In genomic region chr17:28244714-28245113, GRCm38 (mm10) we compare ENCODE assay signal across 9 mouse cellular contexts. TPM values are rescaled to one million over a fixed set of nuclear protein-coding genes. Genes with fewer than 3 reads are reported as not detected.
A peak's percentile ranks its signal among the peaks of the same experiment; 100 is the strongest.
DNase-seq lines count a peak whose midpoint lies in the region; ATAC-seq and TF ChIP-seq lines count a peak whose summit lies in the region.
"Had no signal": no experiment of that assay in that cellular context is flagged by ENCODE, and none has a peak within 500 bp of the region (broad histone marks: within the 10 kb centered on the region; RNA-seq: fewer than 3 reads in every experiment).

No protein-coding gene starts in this region.

- H3K27ac ChIP-seq in kidney, embryonic 16.5 days (ENCODE audit: low read length), result peak overlapping the region; percentile 11; the same call in 1 of the 2 replicates
- 0 out of 2 replicates have a peak overlapping the region, but pooled peaks have one; percentile 21 for H3K27ac ChIP-seq in forebrain, postnatal 0 days (ENCODE audit: low read depth, low read length)
- no peak overlapping the region for H3K27ac ChIP-seq in liver, embryonic 16.5 days (ENCODE audit: low read length)
- no peak overlapping the region for H3K27ac ChIP-seq in lung, postnatal 0 days (ENCODE audit: low read length)

- 36% methylated on average over 6 of the region's 6 CpGs for WGBS in kidney, embryonic 16.5 days
- WGBS in forebrain, postnatal 0 days, result 13% methylated on average over 6 of the region's 6 CpGs
- WGBS in liver, embryonic 16.5 days (ENCODE audit: insufficient replicate concordance), result 59% methylated on average over 6 of the region's 6 CpGs
- 44% methylated on average over 5 of the region's 6 CpGs for WGBS in lung, postnatal 0 days

- TF ChIP-seq POLR2A in brain, embryonic 14.5 days (IDR thresholded peaks at IDR 0.05; ENCODE audit: borderline replicate concordance, extremely low read depth, insufficient read depth, insufficient read length, poor library complexity, severe bottlenecking), result no peak

- ATAC-seq in kidney, embryonic 16.5 days (ENCODE audit: low FRiP score, low TSS enrichment), result no peak
- peak; percentile 93 for ATAC-seq in forebrain, postnatal 0 days
- ATAC-seq in liver, embryonic 16.5 days (ENCODE audit: low read depth), result peak; percentile 37
- ATAC-seq in lung, postnatal 0 days, result no peak
- ATAC-seq in monocyte, adult 5-6 weeks (replicated peaks; ENCODE audit: insufficient number of reproducible peaks, low FRiP score, low TSS enrichment, poor library complexity, severe bottlenecking), result no peak

- H3K4me1 ChIP-seq in kidney, embryonic 16.5 days (ENCODE audit: insufficient read depth, low read length), result peaks cover 19% of the 10 kb centered on the region
- H3K4me1 ChIP-seq in forebrain, postnatal 0 days (ENCODE audit: insufficient read depth), result no peaks in the 10 kb centered on the region
- peaks cover 33% of the 10 kb centered on the region for H3K4me1 ChIP-seq in liver, embryonic 16.5 days (ENCODE audit: control insufficient read depth, low read depth, low read length)
- H3K4me1 ChIP-seq in lung, postnatal 0 days (ENCODE audit: insufficient read depth, low read depth, low read length), result no peaks in the 10 kb centered on the region; the same call in 1 of the 2 replicates

- H3K9me3 ChIP-seq in kidney, embryonic 16.5 days (ENCODE audit: low read length), result no peaks in the 10 kb centered on the region
- no peaks in the 10 kb centered on the region for H3K9me3 ChIP-seq in forebrain, postnatal 0 days (ENCODE audit: low read length)
- H3K9me3 ChIP-seq in liver, embryonic 16.5 days (replicated peaks; ENCODE audit: control insufficient read depth, low read length), result no peaks in the 10 kb centered on the region
- no peaks in the 10 kb centered on the region for H3K9me3 ChIP-seq in lung, postnatal 0 days (ENCODE audit: low read length)

- peaks cover 5% of the 10 kb centered on the region; the same call in 1 of the 2 replicates for H3K36me3 ChIP-seq in kidney, embryonic 16.5 days (ENCODE audit: insufficient read depth, low read length)
- 0 out of 2 replicates have a peak, but pooled peaks cover 5% of the 10 kb centered on the region for H3K36me3 ChIP-seq in forebrain, postnatal 0 days (ENCODE audit: insufficient read depth)
- H3K36me3 ChIP-seq in liver, embryonic 16.5 days (ENCODE audit: control insufficient read depth, insufficient read depth), result no peaks in the 10 kb centered on the region
- H3K36me3 ChIP-seq in lung, postnatal 0 days (ENCODE audit: insufficient read depth, low read length), result 0 out of 2 replicates have a peak, but pooled peaks cover 4% of the 10 kb centered on the region

- H3K9ac ChIP-seq in kidney, embryonic 16.5 days (replicated peaks; ENCODE audit: low read length), result 0 out of 2 replicates have a peak overlapping the region, but pooled peaks have one; percentile 6
- H3K9ac ChIP-seq in forebrain, postnatal 0 days, result peak overlapping the region; percentile 10; the same call in 1 of the 2 replicates
- H3K9ac ChIP-seq in liver, embryonic 16.5 days (ENCODE audit: low read depth, low read length), result no peak overlapping the region
- H3K9ac ChIP-seq in lung, postnatal 0 days (replicated peaks; ENCODE audit: low read depth), result no peak overlapping the region

- no peak for TF ChIP-seq EP300 in lung, postnatal 0 days (IDR thresholded peaks at IDR 0.05)

- no peak for DNase-seq in kidney, postnatal 14 days
- DNase-seq in brain, embryonic 14.5 days (ENCODE audit: low read depth), result peak; percentile 87
- DNase-seq in forebrain, postnatal 0 days, result peak; percentile 62
- DNase-seq in spleen, postnatal 10 days (ENCODE audit: low spot score in 2 of 2), result no peak
- DNase-seq in lung, postnatal 0 days (ENCODE audit: low spot score), result no peak
- DNase-seq: cerebellum, postnatal 36 days had no signal

- no peak overlapping the region for H3K4me3 ChIP-seq in kidney, embryonic 16.5 days (ENCODE audit: low read length)
- H3K4me3 ChIP-seq in forebrain, postnatal 0 days (ENCODE audit: low read depth, low read length), result no peak overlapping the region
- H3K4me3 ChIP-seq in liver, embryonic 16.5 days (ENCODE audit: low read depth, low read length), result no peak overlapping the region
- H3K4me3 ChIP-seq in lung, postnatal 0 days (ENCODE audit: low read depth, low read length), result no peak overlapping the region

- no peak for TF ChIP-seq CTCF in brain, embryonic 14.5 days (IDR thresholded peaks at IDR 0.05; ENCODE audit: borderline replicate concordance, extremely low read depth, insufficient read depth, insufficient read length)
- TF ChIP-seq CTCF in forebrain, postnatal 0 days (IDR thresholded peaks at IDR 0.05; ENCODE audit: low read depth), result no peak
- no peak for TF ChIP-seq CTCF in lung, postnatal 0 days (IDR thresholded peaks at IDR 0.05)

- no peak overlapping the region for H3K4me2 ChIP-seq in kidney, embryonic 16.5 days (replicated peaks; ENCODE audit: low read depth, low read length)
- H3K4me2 ChIP-seq in forebrain, postnatal 0 days (ENCODE audit: low read depth), result no peak overlapping the region
- no peak overlapping the region for H3K4me2 ChIP-seq in liver, embryonic 16.5 days (ENCODE audit: low read depth, low read length)
- no peak overlapping the region for H3K4me2 ChIP-seq in lung, postnatal 0 days (replicated peaks; ENCODE audit: low read depth, low read length)

- H3K27me3 ChIP-seq in kidney, embryonic 16.5 days (ENCODE audit: insufficient read depth, low read length), result no peaks in the 10 kb centered on the region
- H3K27me3 ChIP-seq in forebrain, postnatal 0 days (ENCODE audit: insufficient read depth, low read length), result no peaks in the 10 kb centered on the region
- no peaks in the 10 kb centered on the region for H3K27me3 ChIP-seq in liver, embryonic 16.5 days (ENCODE audit: control insufficient read depth, insufficient read depth, low read depth, low read length)
- no peaks in the 10 kb centered on the region for H3K27me3 ChIP-seq in lung, postnatal 0 days (replicated peaks; ENCODE audit: insufficient read depth, low read length)

RNA-seq across cellular contexts. Expression of gene Ppard, which starts 12.2 kb away (rescaled TPM):
- polyA plus RNA-seq in kidney, embryonic 16.5 days (2015; fragmentation: Nextera tagmentation; extraction: Ambion mirVana), result 2.1 and 2.2 TPM in 2 replicates
- polyA plus RNA-seq in brain, embryonic 14.5 days (2012; rRNA removed), result 13.9 and 18.3 TPM in 2 replicates
- total RNA-seq in forebrain, postnatal 0 days (2014; rRNA removed), result 5.4 and 7.9 TPM in 2 replicates
- polyA plus RNA-seq in forebrain, postnatal 0 days (2015; fragmentation: Nextera tagmentation; extraction: Ambion mirVana), result 0.92 and 1.3 TPM in 2 replicates
- 0.62 and 0.77 TPM in 2 replicates for polyA plus RNA-seq in liver, embryonic 16.5 days (2015; fragmentation: Nextera tagmentation; extraction: Ambion mirVana)
- 2.4 and 3.0 TPM in 2 replicates for polyA plus RNA-seq in lung, postnatal 0 days (2015; fragmentation: Nextera tagmentation; extraction: Ambion mirVana)
- 4.7 to 13.9 TPM (median 9.0 TPM) in 3 replicates for total RNA-seq in monocyte, adult 5-6 weeks (2017)

RNA-seq across cellular contexts. Expression of gene Def6, which starts 37.1 kb away (rescaled TPM):
- polyA plus RNA-seq in kidney, embryonic 16.5 days (2015; fragmentation: Nextera tagmentation; extraction: Ambion mirVana), result 7.2 and 7.4 TPM in 2 replicates
- polyA plus RNA-seq in brain, embryonic 14.5 days (2012; rRNA removed), result 4.5 and 6.9 TPM in 2 replicates
- total RNA-seq in forebrain, postnatal 0 days (2014; rRNA removed), result 5.2 and 6.8 TPM in 2 replicates
- polyA plus RNA-seq in forebrain, postnatal 0 days (2015; fragmentation: Nextera tagmentation; extraction: Ambion mirVana), result 6.8 and 8.5 TPM in 2 replicates
- polyA plus RNA-seq in liver, embryonic 16.5 days (2015; fragmentation: Nextera tagmentation; extraction: Ambion mirVana), result 7.2 and 8.2 TPM in 2 replicates
- 5.8 and 6.2 TPM in 2 replicates for polyA plus RNA-seq in lung, postnatal 0 days (2015; fragmentation: Nextera tagmentation; extraction: Ambion mirVana)
- total RNA-seq in monocyte, adult 5-6 weeks (2017), result 96.3 to 128 TPM (median 103 TPM) in 3 replicates

Comparison
In these comparisons a context has a peak if more than half of its experiments do, and no peak if none do; other contexts are left out.
1. ATAC-seq: peak in forebrain, postnatal 0 days (single experiment) and liver, embryonic 16.5 days (single experiment); none in kidney, embryonic 16.5 days (single experiment), lung, postnatal 0 days (single experiment) and monocyte, adult 5-6 weeks (single experiment).
2. H3K27ac ChIP-seq: peak in kidney, embryonic 16.5 days (single experiment) and forebrain, postnatal 0 days (single experiment); none in liver, embryonic 16.5 days (single experiment) and lung, postnatal 0 days (single experiment).
3. H3K9ac ChIP-seq: peak in kidney, embryonic 16.5 days (single experiment) and forebrain, postnatal 0 days (single experiment); none in liver, embryonic 16.5 days (single experiment) and lung, postnatal 0 days (single experiment).
4. DNase-seq: peak in brain, embryonic 14.5 days (single experiment) and forebrain, postnatal 0 days (single experiment); none in kidney, postnatal 14 days (single experiment), spleen, postnatal 10 days (0 of 2) and lung, postnatal 0 days (single experiment).